Mouse (Mus musculus) liver, adult 2 months (tissue): ENCODE results near the gene Prtg.

Experiments used
- CTCF ChIP-seq: fragments of 200-500 bp; IDR thresholded peaks from 2 replicates; pipeline ENCODE4 v1.5.1; 2011; ENCODE audit warnings: low read depth, low read length, control low read depth
- POLR2A ChIP-seq: fragments of 200-500 bp; IDR thresholded peaks from 2 replicates; pipeline ENCODE4 v1.6.1; 2011; ENCODE audit warnings: low read length, control low read depth; ENCODE audit not compliant: insufficient read depth; ENCODE audit errors: extremely low read depth

- TF ChIP-seq CTCF (peak; percentile 51), POLR2A (no peak)
These were observed 148.1 kb downstream of the Prtg start for GRCm38 (mm10) chr9:72954746-72955145.
